Mouse (Mus musculus) liver, adult 2 months (tissue): ENCODE results near the gene Slc25a47. TPM values are rescaled to one million over a fixed set of nuclear protein-coding genes. Genes with fewer than 3 reads are reported as not detected.

Source experiments
- DNase-seq: peaks from one replicate; pipeline ENCODE4 v3.0.0-alpha.2; 2011; ENCODE audit warnings: low read depth, low spot score; ENCODE audit errors: extremely low read depth
- H3K27ac ChIP-seq: fragments of 200-500 bp; replicated peaks from 2 replicates; pipeline ENCODE4 v1.5.1; 2012; ENCODE audit warnings: low read depth, mild to moderate bottlenecking, control low read depth, inconsistent platforms, low read length; ENCODE audit not compliant: insufficient read depth
- H3K27me3 ChIP-seq: fragments of 200-500 bp; 2 replicates; pipeline ENCODE4 v1.6.1; 2012; ENCODE audit warnings: mild to moderate bottlenecking, moderate library complexity, low read length, inconsistent platforms; ENCODE audit not compliant: control insufficient read depth, insufficient read depth
- H3K36me3 ChIP-seq: fragments of 200-500 bp; 2 replicates; pipeline ENCODE4 v1.6.1; 2012; ENCODE audit warnings: low read length, inconsistent platforms; ENCODE audit not compliant: control insufficient read depth, insufficient read depth
- H3K4me1 ChIP-seq: fragments of 200-500 bp; 2 replicates; pipeline ENCODE4 v1.6.1; 2011; ENCODE audit warnings: low read length; ENCODE audit not compliant: control insufficient read depth, insufficient read depth
- H3K4me3 ChIP-seq: fragments of 200-500 bp; 2 replicates; pipeline ENCODE4 v1.5.1; 2011; ENCODE audit warnings: low read depth, mild to moderate bottlenecking, control low read depth, low read length, moderate library complexity; ENCODE audit not compliant: insufficient read depth
- H3K79me2 ChIP-seq: fragments of 200-500 bp; 2 replicates; pipeline ENCODE4 v1.6.1; 2012; ENCODE audit warnings: inconsistent platforms, mild to moderate bottlenecking, low read length, moderate library complexity; ENCODE audit not compliant: control insufficient read depth, insufficient read depth
- H3K9ac ChIP-seq: fragments of 200-500 bp; 2 replicates; pipeline ENCODE4 v1.6.1; 2012; ENCODE audit warnings: low read depth, mild to moderate bottlenecking, control low read depth, inconsistent platforms, low read length
- CTCF ChIP-seq: fragments of 200-500 bp; IDR thresholded peaks from 2 replicates; pipeline ENCODE4 v1.5.1; 2011; ENCODE audit warnings: low read depth, low read length, control low read depth
- POLR2A ChIP-seq: fragments of 200-500 bp; IDR thresholded peaks from 2 replicates; pipeline ENCODE4 v1.6.1; 2011; ENCODE audit warnings: low read length, control low read depth; ENCODE audit not compliant: insufficient read depth; ENCODE audit errors: extremely low read depth
- WGBS: fragments of 180-500 bp; shearing (Covaris S2); methylation state at CpG from one replicate; pipeline ENCODE4 v1.1.7; 2018; 5-methylcytosine and 5-hydroxymethylcytosine counted together
- polyA plus RNA-seq: library from polyadenylated mRNA; depleted of rRNA; stranded (reverse); fragments of >200 nt; gene quantifications from 2 replicates; pipeline ENCODE4 v1.2.3, GENCODE M21; 2012
- total RNA-seq: library from RNA; depleted of rRNA; stranded (reverse); fragments of >200 nt; gene quantifications from 2 replicates; pipeline ENCODE4 v1.2.3, GENCODE M21; 2014

Gene Slc25a47
- total and polyA plus RNA-seq, 2 experiments: 616 to 626 TPM

GRCm38 (mm10) chr12:108857109-108857508 lies 21.3 kb downstream of the Slc25a47 start:
- H3K27ac ChIP-seq: peak overlapping the region; percentile 77
- peaks cover 18% of the 10 kb centered on the region; the same call in 1 of the 2 replicates for H3K36me3 ChIP-seq
- H3K4me3 ChIP-seq: no peak overlapping the region
- no peaks in the 10 kb centered on the region for H3K79me2 ChIP-seq
- TF ChIP-seq CTCF (no peak), POLR2A (no peak)
- H3K4me1 ChIP-seq: peaks cover 9% of the 10 kb centered on the region; the same call in 1 of the 2 replicates
- 0 out of 2 replicates have a peak overlapping the region, but pooled peaks have one; percentile 0 for H3K9ac ChIP-seq
- no peak for DNase-seq
- no peaks in the 10 kb centered on the region for H3K27me3 ChIP-seq
- 31% methylated on average over 7 of the region's 7 CpGs for WGBS

DNA sequence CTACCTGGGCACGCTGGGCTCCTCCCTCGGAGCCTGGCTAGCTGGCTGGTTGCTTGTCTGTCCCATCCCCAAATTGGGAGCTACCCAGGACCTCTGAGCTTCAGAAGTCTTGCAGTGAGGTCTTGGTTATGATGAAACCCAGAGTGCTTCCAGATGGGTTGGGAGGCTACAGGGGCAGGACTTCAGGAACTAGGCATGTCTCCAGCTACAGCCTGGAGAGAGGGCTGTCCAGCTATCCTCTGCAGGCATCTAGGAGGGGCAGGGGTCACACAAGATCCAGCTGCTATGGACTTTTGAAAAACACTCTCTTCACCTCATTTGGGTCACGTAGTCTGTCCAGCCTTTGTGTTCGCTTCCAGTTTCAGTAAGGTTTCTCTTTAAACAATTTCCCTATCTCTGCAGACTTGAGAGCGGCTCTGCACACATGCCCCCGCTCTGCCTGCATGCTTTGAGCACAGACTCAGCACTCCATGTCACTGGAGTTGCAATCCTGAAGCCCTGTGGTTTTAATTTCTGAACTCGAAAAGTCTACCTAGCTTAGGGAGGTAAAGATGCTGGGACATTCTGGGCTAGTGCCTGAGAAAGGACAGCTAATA lies 21.8 kb downstream of the Slc25a47 start:
- H3K36me3 ChIP-seq: peaks cover 21% of the 10 kb centered on the region; the same call in 1 of the 2 replicates
- TF ChIP-seq POLR2A (no peak), CTCF (no peak)
- no peak overlapping the region for H3K9ac ChIP-seq
- no peak overlapping the region for H3K4me3 ChIP-seq
- peak overlapping the region; percentile 77 for H3K27ac ChIP-seq
- H3K4me1 ChIP-seq: peaks cover 9% of the 10 kb centered on the region; the same call in 1 of the 2 replicates
- no peaks in the 10 kb centered on the region for H3K27me3 ChIP-seq
- H3K79me2 ChIP-seq: no peaks in the 10 kb centered on the region
- 25% methylated on average over 7 of the region's 7 CpGs for WGBS
- peak; percentile 96 for DNase-seq

GRCm38 (mm10) chr12:108858486-108858885 lies 22.6 kb downstream of the Slc25a47 start:
- Histone ChIP-seq H3K4me3 (no peak overlapping the region), H3K4me1 (peaks cover 9% of the 10 kb centered on the region; the same call in 1 of the 2 replicates), H3K79me2 (no peaks in the 10 kb centered on the region), H3K9ac (no peak overlapping the region), H3K27ac (peak overlapping the region; percentile 19; the same call in 1 of the 2 replicates), H3K36me3 (peaks cover 21% of the 10 kb centered on the region; the same call in 1 of the 2 replicates), H3K27me3 (no peaks in the 10 kb centered on the region)
- no peak for TF ChIP-seq POLR2A
- TF ChIP-seq CTCF: no peak
- 57% methylated on average over 5 of the region's 5 CpGs for WGBS
- no peak for DNase-seq

DNA sequence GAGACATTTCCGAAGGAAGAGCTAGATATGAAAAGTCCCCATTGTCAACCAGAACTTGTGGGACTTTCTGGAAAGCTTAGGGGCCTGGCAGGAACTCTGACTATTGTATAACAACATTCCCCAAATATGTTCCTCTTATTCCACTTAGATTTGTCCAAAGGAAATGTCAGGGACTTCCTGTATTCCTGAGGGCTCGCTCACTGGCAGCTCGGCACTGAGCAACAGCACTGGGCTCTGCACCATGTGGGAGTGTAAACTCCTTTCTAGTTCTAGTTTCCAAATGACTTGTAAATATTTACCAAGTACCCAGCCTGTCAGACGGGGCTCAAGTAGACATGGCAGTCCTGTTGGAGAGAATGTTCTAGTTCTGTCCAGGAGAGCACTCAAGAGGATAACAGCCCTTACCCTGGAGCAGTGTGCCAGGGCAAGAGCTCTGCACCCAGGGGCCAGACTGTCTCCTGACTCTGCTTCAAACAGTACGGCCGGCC lies 29.2 kb downstream of the Slc25a47 start:
- TF ChIP-seq CTCF (no peak), POLR2A (no peak)
- Histone ChIP-seq H3K27me3 (no peaks in the 10 kb centered on the region), H3K36me3 (peaks cover 16% of the 10 kb centered on the region), H3K27ac (peak overlapping the region; percentile 84), H3K4me3 (no peak overlapping the region), H3K4me1 (peaks cover 3% of the 10 kb centered on the region), H3K9ac (peak overlapping the region; percentile 51; the same call in 1 of the 2 replicates), H3K79me2 (no peaks in the 10 kb centered on the region)
- WGBS: 29% methylated on average over 6 of the region's 6 CpGs
- DNase-seq: peak; percentile 60

- H3K27ac ChIP-seq: no peak overlapping the region
- no peaks in the 10 kb centered on the region for H3K27me3 ChIP-seq
- peak; percentile 15 for DNase-seq
- TF ChIP-seq POLR2A: no peak
- TF ChIP-seq CTCF: peak; percentile 49
- H3K4me1 ChIP-seq: peaks cover 3% of the 10 kb centered on the region
- 75% methylated on average over 2 of the region's 2 CpGs for WGBS
- H3K4me3 ChIP-seq: no peak overlapping the region
- no peak overlapping the region for H3K9ac ChIP-seq
- H3K79me2 ChIP-seq: no peaks in the 10 kb centered on the region
- peaks cover 17% of the 10 kb centered on the region for H3K36me3 ChIP-seq
These were observed 33.7 kb downstream of the Slc25a47 start for GRCm38 (mm10) chr12:108869575-108869974.

GRCm38 (mm10) chr12:108873122-108873521 lies 37.3 kb downstream of the Slc25a47 start:
- 84% methylated on average over 5 of the region's 5 CpGs for WGBS
- no peak for DNase-seq
- peaks cover 28% of the 10 kb centered on the region for H3K36me3 ChIP-seq

More at GRCm38 (mm10) chr12:108873122-108873521, 37.3 kb downstream of the Slc25a47 start:
- no peak overlapping the region for H3K27ac ChIP-seq
- H3K4me1 ChIP-seq: no peaks in the 10 kb centered on the region
- no peak for TF ChIP-seq POLR2A
- no peak for TF ChIP-seq CTCF
- no peaks in the 10 kb centered on the region for H3K79me2 ChIP-seq
- no peak overlapping the region for H3K9ac ChIP-seq
- H3K27me3 ChIP-seq: no peaks in the 10 kb centered on the region
- no peak overlapping the region for H3K4me3 ChIP-seq
